Mouse (Mus musculus) gastrocnemius, adult 2 months (tissue): ENCODE data around the gene Sorcs3. TPM values are rescaled to one million over a fixed set of nuclear protein-coding genes. Genes with fewer than 3 reads are reported as not detected.

Experiments
- DNase-seq: peaks from one replicate; pipeline ENCODE4 v3.0.0; 2022
- H3K27ac ChIP-seq: fragments of 200-600 bp; 2 replicates; pipeline ENCODE4 v1.8.1; 2022; ENCODE audit warnings: mild to moderate bottlenecking
- H3K4me3 ChIP-seq: fragments of 200-600 bp; 2 replicates; pipeline ENCODE4 v1.8.1; 2022; ENCODE audit warnings: mild to moderate bottlenecking, moderate library complexity
- CTCF ChIP-seq: fragments of 200-600 bp; IDR thresholded peaks from 2 replicates; pipeline ENCODE4 v1.8.1; 2022; ENCODE audit warnings: antibody characterized with exemption, mild to moderate bottlenecking, moderate library complexity
- intact Hi-C: fragments of 180-260 bp; cut with DNase I; formaldehyde crosslinking; loops from one replicate; pipeline ENCODE4 v1.15.1; 2025
- total RNA-seq, 2 experiments: library from RNA; stranded (reverse); gene quantifications; 2 replicates each; pipeline ENCODE4 v1.2.3; 2021

Sorcs3 gene
- total RNA-seq, 2 experiments from 2014 or later = not detected

DNA sequence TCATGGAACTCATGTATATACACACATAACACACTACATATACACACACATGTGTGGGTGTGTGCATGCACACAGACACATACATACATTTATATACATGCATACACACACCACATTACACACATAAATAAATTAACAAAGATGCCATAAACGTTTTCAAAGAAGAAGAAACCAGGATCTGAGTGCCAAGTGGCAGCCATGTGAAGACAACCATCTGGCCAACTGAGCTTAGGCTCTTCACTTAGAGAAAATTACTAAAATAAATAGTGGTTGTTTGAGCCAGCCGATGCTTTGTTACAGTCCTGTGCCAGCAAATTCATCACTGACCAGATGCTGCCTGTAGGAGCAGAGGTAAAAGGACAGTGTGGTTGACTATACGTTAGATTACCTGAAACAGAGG lies 605.7 kb downstream of the Sorcs3 start:
- intact Hi-C loops = no loop called here
- Histone ChIP-seq H3K27ac (no peak overlapping the region), H3K4me3 (no peak overlapping the region)
- TF ChIP-seq CTCF = no peak
- DNase-seq = no peak

DNA sequence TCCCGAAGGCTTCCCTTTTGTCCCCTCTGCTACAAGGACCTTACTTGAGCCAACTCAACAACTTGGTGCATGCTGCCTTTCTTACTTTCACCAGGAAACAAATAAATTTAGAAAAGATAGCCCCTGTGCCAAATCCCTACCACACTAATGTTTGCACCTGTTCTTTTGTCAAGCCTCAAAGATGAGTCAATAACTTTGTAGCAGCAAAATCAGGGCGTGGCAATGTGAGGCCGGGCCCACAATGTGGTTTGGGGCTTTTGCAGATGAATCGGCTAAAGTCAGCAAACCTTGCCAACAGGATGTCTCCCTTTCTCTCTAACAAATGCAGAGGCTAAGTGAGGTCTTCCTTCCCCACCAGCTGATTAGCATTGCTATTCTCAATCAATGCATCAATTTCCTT lies 608.0 kb downstream of the Sorcs3 start:
- no peak for DNase-seq
- intact Hi-C loops = no loop called here

DNA sequence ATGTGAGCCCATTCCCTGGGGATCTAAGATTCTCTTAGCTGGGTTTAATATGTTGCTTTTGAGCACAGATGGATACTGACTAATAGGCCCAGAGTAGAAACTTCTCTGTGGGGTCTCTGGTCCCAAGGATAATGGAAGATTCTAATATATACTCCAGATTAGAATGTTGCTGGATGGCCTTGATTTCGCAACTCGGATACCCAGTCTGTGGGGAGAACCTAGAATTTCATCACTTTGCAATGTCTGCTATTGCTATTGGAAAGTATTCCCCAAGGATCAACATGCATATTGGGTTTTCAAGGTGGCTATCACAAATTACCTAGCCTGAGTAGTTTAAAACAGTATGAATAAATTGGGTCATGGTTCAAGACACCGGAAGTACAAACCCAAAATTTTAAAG lies 609.2 kb downstream of the Sorcs3 start:
- H3K4me3 ChIP-seq = no peak overlapping the region
- H3K27ac ChIP-seq = no peak overlapping the region
- no peak for DNase-seq
- no peak for TF ChIP-seq CTCF
- intact Hi-C loops = no loop called here

More for the DNA sequence above, 608.0 kb downstream of the Sorcs3 start:
- Histone ChIP-seq H3K27ac (no peak overlapping the region), H3K4me3 (no peak overlapping the region)
- no peak for TF ChIP-seq CTCF

DNA sequence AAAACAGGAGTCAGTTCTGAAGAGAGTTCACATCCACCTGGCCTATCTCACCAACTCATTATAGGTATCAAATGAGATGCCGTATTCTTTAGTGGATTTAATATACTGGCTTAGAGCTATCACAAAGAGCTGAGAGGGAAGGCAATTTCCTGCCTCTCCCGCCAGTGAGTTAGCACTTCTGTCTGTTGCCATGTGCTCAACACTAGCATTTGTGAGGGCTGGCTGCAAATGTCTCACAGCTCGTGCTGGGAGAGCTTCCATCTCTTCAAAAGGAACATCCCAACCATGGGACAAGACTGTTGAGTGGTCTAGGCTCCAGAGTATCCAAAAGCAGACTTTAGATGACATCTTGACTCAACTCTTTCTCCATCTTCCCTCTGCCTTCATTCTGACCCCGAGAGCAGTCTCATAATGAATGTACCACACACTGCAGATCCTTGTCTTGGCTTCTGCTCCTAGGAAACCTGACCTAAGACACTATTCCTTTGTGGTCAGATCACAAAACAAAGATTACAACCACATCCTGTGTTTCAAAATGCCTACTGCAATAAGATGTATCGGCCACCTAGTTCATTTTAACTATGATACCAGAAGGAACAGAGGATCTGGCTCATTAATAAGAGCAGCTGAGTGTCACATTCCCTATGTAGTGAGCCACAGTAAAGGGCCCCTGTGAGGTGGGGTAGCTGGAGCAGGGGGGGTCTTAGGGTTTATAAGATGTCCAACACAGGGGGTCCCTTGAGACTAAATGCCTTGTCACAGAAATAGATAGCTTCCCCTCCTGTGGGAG lies 614.9 kb downstream of the Sorcs3 start:
- Histone ChIP-seq H3K4me3 (no peak overlapping the region), H3K27ac (no peak overlapping the region)
- DNase-seq = no peak
- no peak for TF ChIP-seq CTCF
- intact Hi-C loops = no loop called here

DNA sequence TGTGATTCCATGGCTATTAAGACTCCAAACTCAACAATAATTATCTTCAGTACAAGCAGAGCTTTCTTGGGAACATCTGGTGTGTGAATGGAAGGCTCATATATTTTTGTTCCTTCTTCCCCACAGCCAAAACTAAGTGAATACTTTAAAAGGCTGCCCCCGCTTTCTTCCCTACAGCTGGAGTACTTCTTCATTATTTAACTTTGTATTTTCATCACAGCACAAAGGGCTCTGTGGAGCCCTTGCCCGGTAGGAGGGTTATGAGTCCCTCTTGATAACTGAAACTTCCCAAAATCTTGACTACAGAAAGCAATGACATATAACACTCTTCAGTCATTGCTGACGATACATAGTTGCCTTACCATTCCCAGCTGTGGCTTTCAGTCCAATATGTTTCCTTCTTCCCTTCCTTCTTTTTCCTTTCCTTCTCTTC lies 615.5 kb downstream of the Sorcs3 start:
- TF ChIP-seq CTCF = no peak
- DNase-seq = no peak
- Histone ChIP-seq H3K4me3 (no peak overlapping the region), H3K27ac (no peak overlapping the region)
- intact Hi-C loops = no loop called here

DNA sequence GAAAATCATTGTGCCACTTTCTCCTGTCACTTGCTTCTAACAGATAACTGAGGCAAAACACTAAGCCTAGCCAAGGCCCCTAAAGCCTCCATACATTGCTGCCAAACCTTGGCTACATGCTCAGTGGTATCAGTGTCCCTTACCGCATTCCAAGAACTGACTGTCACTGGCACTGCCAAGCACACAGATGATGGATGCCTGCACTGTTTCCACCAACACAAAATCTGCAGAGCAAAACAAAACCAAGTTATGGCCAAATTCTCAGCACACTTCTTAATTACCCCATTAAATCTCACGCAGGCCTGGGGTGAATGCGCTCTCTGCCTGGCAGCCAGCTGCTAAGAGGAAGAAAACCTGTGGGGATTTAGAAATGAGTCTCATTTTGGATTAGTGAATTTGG lies 628.5 kb downstream of the Sorcs3 start:
- DNase-seq = no peak
- intact Hi-C loops = no loop called here
- H3K4me3 ChIP-seq = no peak overlapping the region
- H3K27ac ChIP-seq = no peak overlapping the region
- TF ChIP-seq CTCF = no peak

DNA sequence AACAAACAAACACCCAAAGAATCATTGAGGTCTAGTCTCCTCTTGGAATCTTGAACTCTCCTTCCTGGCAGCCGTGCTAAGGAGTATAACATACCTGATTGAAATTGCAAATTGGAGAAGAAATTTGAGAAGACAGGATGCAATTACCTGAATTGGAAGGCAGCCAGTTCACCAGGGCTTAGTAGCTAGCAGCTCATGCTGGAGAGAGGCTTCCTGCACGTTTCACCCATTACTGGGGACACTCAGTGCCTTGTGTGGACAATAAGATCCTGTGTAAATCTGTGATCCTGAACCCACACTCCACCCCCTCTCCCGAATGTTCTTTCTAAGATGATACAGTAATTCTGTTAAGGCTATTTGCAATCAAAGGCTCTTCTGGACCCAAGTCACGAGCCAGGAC lies 633.6 kb downstream of the Sorcs3 start:
- TF ChIP-seq CTCF = no peak
- no peak overlapping the region for H3K4me3 ChIP-seq
- intact Hi-C loops = no loop called here

DNA sequence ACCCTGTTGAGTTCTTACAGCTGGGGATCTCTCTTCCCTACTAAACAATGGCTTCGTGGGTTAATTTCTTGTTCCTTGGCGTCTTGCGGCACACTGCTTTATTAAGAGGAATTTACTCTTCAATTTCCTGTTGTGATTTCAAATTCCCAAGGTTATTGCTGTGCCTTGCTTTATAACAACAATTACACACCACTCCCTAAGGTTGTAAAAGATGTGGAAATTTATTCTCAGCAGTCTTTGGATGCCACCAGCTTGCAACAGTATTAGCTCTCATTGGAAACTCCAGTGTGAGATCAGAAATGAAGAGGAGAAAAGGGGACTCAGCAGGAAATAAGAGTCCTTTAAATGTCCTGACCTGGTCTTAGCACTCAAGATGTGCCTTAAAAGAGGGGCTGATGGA lies 641.9 kb downstream of the Sorcs3 start:
- no peak for TF ChIP-seq CTCF
- intact Hi-C loops = no loop called here
- H3K4me3 ChIP-seq = no peak overlapping the region
- DNase-seq = no peak
- H3K27ac ChIP-seq = no peak overlapping the region

More for the DNA sequence above, 633.6 kb downstream of the Sorcs3 start:
- DNase-seq = no peak
- H3K27ac ChIP-seq = no peak overlapping the region

DNA sequence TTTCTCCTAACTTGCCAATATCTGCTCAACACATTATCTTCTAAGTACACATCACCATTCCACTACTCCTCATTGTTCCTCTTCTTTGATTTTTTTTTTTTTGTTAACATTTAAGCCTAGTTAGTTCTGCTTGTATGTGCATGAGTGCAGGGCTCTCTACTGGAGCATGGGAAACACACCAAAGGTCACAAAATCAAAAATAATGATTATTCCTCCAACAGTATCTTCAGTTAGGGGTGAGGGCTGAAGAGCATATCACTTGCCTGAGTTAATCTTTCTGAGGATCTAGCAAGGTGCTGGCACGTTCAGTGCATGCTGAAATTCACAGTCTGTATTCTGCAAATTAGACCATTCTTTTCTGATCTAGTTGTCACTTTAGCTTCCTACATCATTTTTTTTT lies 644.6 kb downstream of the Sorcs3 start:
- no peak for DNase-seq
- intact Hi-C loops = no loop called here
- no peak for TF ChIP-seq CTCF
- no peak overlapping the region for H3K4me3 ChIP-seq
- no peak overlapping the region for H3K27ac ChIP-seq
